Comparison of ENCODE assay signal across 14 mouse cellular contexts in genomic region chr16:90845038-90845437, GRCm38 (mm10). TPM values are rescaled to one million over a fixed set of nuclear protein-coding genes. Genes with fewer than 3 reads are reported as not detected.
DNase-seq lines count a peak whose midpoint lies in the region; ATAC-seq and TF ChIP-seq lines count a peak whose summit lies in the region.
"Had no signal": no experiment of that assay in that cellular context is flagged by ENCODE, and none has a peak within 500 bp of the region (broad histone marks: within the 10 kb centered on the region; RNA-seq: fewer than 3 reads in every experiment).

No protein-coding gene starts in this region.

- H3K36me3 ChIP-seq in heart, embryonic 15.5 days = no peaks in the 10 kb centered on the region
- H3K36me3 ChIP-seq in midbrain, embryonic 12.5 days = no peaks in the 10 kb centered on the region
- H3K36me3 ChIP-seq in midbrain, embryonic 11.5 days (ENCODE audit: control insufficient read depth, insufficient read depth, low read length) = no peaks in the 10 kb centered on the region
- H3K36me3 ChIP-seq in forebrain, embryonic 14.5 days (ENCODE audit: control insufficient read depth, insufficient read depth, low read length) = no peaks in the 10 kb centered on the region
- no peaks in the 10 kb centered on the region for H3K36me3 ChIP-seq in midbrain, postnatal 0 days (ENCODE audit: insufficient read depth, low read length)
- H3K36me3 ChIP-seq: liver, embryonic 13.5 days; neural tube, embryonic 15.5 days had no signal

- WGBS in heart, embryonic 15.5 days = 39% methylated on average over 6 of the region's 6 CpGs
- WGBS in midbrain, embryonic 12.5 days = 71% methylated on average over 6 of the region's 6 CpGs
- WGBS in midbrain, embryonic 11.5 days = 80% methylated on average over 6 of the region's 6 CpGs
- 32% methylated on average over 6 of the region's 6 CpGs for WGBS in forebrain, embryonic 14.5 days
- 50% methylated on average over 6 of the region's 6 CpGs for WGBS in midbrain, postnatal 0 days

- H3K9me3 ChIP-seq in heart, embryonic 15.5 days (replicated peaks) = no peaks in the 10 kb centered on the region
- H3K9me3 ChIP-seq in midbrain, embryonic 12.5 days = no peaks in the 10 kb centered on the region
- H3K9me3 ChIP-seq in midbrain, embryonic 11.5 days (ENCODE audit: control insufficient read depth, low read length) = no peaks in the 10 kb centered on the region
- H3K9me3 ChIP-seq in forebrain, embryonic 14.5 days (replicated peaks; ENCODE audit: control insufficient read depth, low read length) = no peaks in the 10 kb centered on the region
- H3K9me3 ChIP-seq in midbrain, postnatal 0 days (ENCODE audit: low read length) = no peaks in the 10 kb centered on the region
- H3K9me3 ChIP-seq: liver, embryonic 13.5 days; neural tube, embryonic 15.5 days had no signal

- intact Hi-C loops in heart, postnatal 25 days (cut with DNase I) = no loop called here

- no peaks in the 10 kb centered on the region for H3K27me3 ChIP-seq in heart, embryonic 15.5 days
- H3K27me3 ChIP-seq in midbrain, embryonic 12.5 days = 0 out of 2 replicates have a peak, but pooled peaks cover 11% of the 10 kb centered on the region
- H3K27me3 ChIP-seq in midbrain, embryonic 11.5 days (ENCODE audit: control insufficient read depth, insufficient read depth, low read length) = no peaks in the 10 kb centered on the region
- H3K27me3 ChIP-seq in forebrain, embryonic 14.5 days (replicated peaks; ENCODE audit: control insufficient read depth, insufficient read depth, low read length) = no peaks in the 10 kb centered on the region
- H3K27me3 ChIP-seq in midbrain, postnatal 0 days (ENCODE audit: insufficient read depth, low read length) = peaks cover 5% of the 10 kb centered on the region; the same call in 1 of the 2 replicates
- H3K27me3 ChIP-seq: neural tube, embryonic 15.5 days had no signal

- no peak for DNase-seq in heart, postnatal 25 days (ENCODE audit: low spot score)
- no peak for DNase-seq in midbrain, embryonic 11.5 days (ENCODE audit: low spot score, missing footprints)
- DNase-seq in forebrain, embryonic 14.5 days (ENCODE audit: low spot score) = peak; percentile 80
- peak; percentile 49 for DNase-seq in midbrain, postnatal 0 days (ENCODE audit: low spot score)
- no peak for DNase-seq in layer of hippocampus, adult 8-10 months (ENCODE audit: low spot score in 2 of 2)
- no peak for DNase-seq in kidney, postnatal 25 days
- DNase-seq: adrenal gland, adult 2 months; cerebellum, postnatal 36 days; kidney, adult 8-10 months; liver, embryonic 13.5 days had no signal

- H3K9ac ChIP-seq in heart, embryonic 15.5 days = no peak overlapping the region
- no peak overlapping the region for H3K9ac ChIP-seq in midbrain, embryonic 12.5 days (replicated peaks)
- no peak overlapping the region for H3K9ac ChIP-seq in midbrain, embryonic 11.5 days (ENCODE audit: low read length)
- H3K9ac ChIP-seq in forebrain, embryonic 14.5 days (ENCODE audit: low read length) = no peak overlapping the region
- no peak overlapping the region for H3K9ac ChIP-seq in midbrain, postnatal 0 days (replicated peaks; ENCODE audit: low read length, poor library complexity, severe bottlenecking)
- H3K9ac ChIP-seq: liver, embryonic 13.5 days; neural tube, embryonic 15.5 days had no signal

- H3K4me2 ChIP-seq in heart, embryonic 15.5 days = peak overlapping the region; percentile 2; the same call in 1 of the 2 replicates
- H3K4me2 ChIP-seq in midbrain, embryonic 12.5 days (replicated peaks) = no peak overlapping the region
- no peak overlapping the region for H3K4me2 ChIP-seq in midbrain, embryonic 11.5 days
- peak overlapping the region; percentile 12; the same call in 1 of the 2 replicates for H3K4me2 ChIP-seq in forebrain, embryonic 14.5 days (ENCODE audit: low read length)
- H3K4me2 ChIP-seq in midbrain, postnatal 0 days (ENCODE audit: low read depth, low read length, poor library complexity, severe bottlenecking) = no peak overlapping the region
- H3K4me2 ChIP-seq: liver, embryonic 13.5 days; neural tube, embryonic 15.5 days had no signal

- peak overlapping the region; percentile 66 for H3K27ac ChIP-seq in heart, embryonic 15.5 days
- 0 out of 2 replicates have a peak overlapping the region, but pooled peaks have one; percentile 15 for H3K27ac ChIP-seq in midbrain, embryonic 12.5 days (replicated peaks)
- no peak overlapping the region; the same call in 1 of the 2 replicates for H3K27ac ChIP-seq in midbrain, embryonic 11.5 days (ENCODE audit: low read depth, low read length)
- H3K27ac ChIP-seq in forebrain, embryonic 14.5 days (ENCODE audit: low read depth, low read length) = peak overlapping the region; percentile 46; the same call in 1 of the 2 replicates
- no peak overlapping the region for H3K27ac ChIP-seq in midbrain, postnatal 0 days (ENCODE audit: low read depth, low read length)
- H3K27ac ChIP-seq: liver, embryonic 13.5 days; neural tube, embryonic 15.5 days had no signal

- peak; percentile 70; the same call in 1 of the 2 replicates for ATAC-seq in heart, embryonic 15.5 days (replicated peaks; ENCODE audit: insufficient number of reproducible peaks, insufficient read depth, low FRiP score, low read depth)
- no peak for ATAC-seq in midbrain, embryonic 12.5 days (ENCODE audit: low FRiP score, low read depth)
- ATAC-seq in midbrain, embryonic 11.5 days (ENCODE audit: low FRiP score) = no peak
- peak; percentile 43 for ATAC-seq in forebrain, embryonic 14.5 days
- ATAC-seq in midbrain, postnatal 0 days (ENCODE audit: low FRiP score) = peak; percentile 39; the same call in 1 of the 2 replicates

- peak; percentile 19 for TF ChIP-seq CTCF in midbrain, postnatal 0 days (IDR thresholded peaks at IDR 0.05)

- H3K4me3 ChIP-seq in heart, embryonic 15.5 days = no peak overlapping the region
- no peak overlapping the region for H3K4me3 ChIP-seq in midbrain, embryonic 12.5 days
- H3K4me3 ChIP-seq in midbrain, embryonic 11.5 days (ENCODE audit: low read depth, low read length) = no peak overlapping the region
- no peak overlapping the region for H3K4me3 ChIP-seq in forebrain, embryonic 14.5 days (ENCODE audit: low read depth, low read length)
- no peak overlapping the region for H3K4me3 ChIP-seq in midbrain, postnatal 0 days (ENCODE audit: low read depth, low read length)
- H3K4me3 ChIP-seq: liver, embryonic 13.5 days; neural tube, embryonic 15.5 days had no signal

- H3K4me1 ChIP-seq in heart, embryonic 15.5 days (replicated peaks) = peaks cover 30% of the 10 kb centered on the region
- H3K4me1 ChIP-seq in midbrain, embryonic 12.5 days = peaks cover 49% of the 10 kb centered on the region
- peaks cover 25% of the 10 kb centered on the region for H3K4me1 ChIP-seq in midbrain, embryonic 11.5 days (ENCODE audit: control insufficient read depth, insufficient read depth, low read length)
- H3K4me1 ChIP-seq in forebrain, embryonic 14.5 days (ENCODE audit: control insufficient read depth, insufficient read depth, low read length) = peaks cover 26% of the 10 kb centered on the region
- H3K4me1 ChIP-seq in midbrain, postnatal 0 days (ENCODE audit: insufficient read depth, low read length) = no peaks in the 10 kb centered on the region
- H3K4me1 ChIP-seq: liver, embryonic 13.5 days had no signal

RNA-seq across cellular contexts. Expression of gene Eva1c, which starts 18.5 kb away (rescaled TPM):
- polyA plus RNA-seq in heart, embryonic 15.5 days (2015; fragmentation: Nextera tagmentation; extraction: Ambion mirVana) = 3.2 and 4.2 TPM in 2 replicates
- 1 to 10 TPM in 1 of 2 experiments, under 1 TPM in 1; 0.89 to 1.4 TPM for total RNA-seq in heart, postnatal 25 days (2021)
- polyA plus RNA-seq in midbrain, embryonic 12.5 days (2016; fragmentation: Nextera tagmentation; extraction: Ambion mirVana) = 1.6 and 3.3 TPM in 2 replicates
- polyA plus RNA-seq in midbrain, embryonic 11.5 days (2014; fragmentation: Nextera tagmentation; extraction: Ambion mirVana) = 1.1 and 1.3 TPM in 2 replicates
- polyA plus RNA-seq in forebrain, embryonic 14.5 days (2014; fragmentation: Nextera tagmentation; extraction: Ambion mirVana) = 6.1 and 6.4 TPM in 2 replicates
- 4.3 and 5.1 TPM in 2 replicates for total RNA-seq in midbrain, postnatal 0 days (2014; rRNA removed)
- polyA plus RNA-seq in midbrain, postnatal 0 days (2015; fragmentation: Nextera tagmentation; extraction: Ambion mirVana) = 3.3 and 3.5 TPM in 2 replicates
- total RNA-seq in layer of hippocampus, adult 8-10 months (2022) = 1 to 10 TPM; 1.9 to 3.8 (median 2.6) TPM
- total RNA-seq: hematopoietic stem cell, adult 5-6 weeks had no signal

RNA-seq across cellular contexts. Expression of gene Urb1, which starts 34.8 kb away (rescaled TPM):
- polyA plus RNA-seq in heart, embryonic 15.5 days (2015; fragmentation: Nextera tagmentation; extraction: Ambion mirVana) = 6.2 and 6.8 TPM in 2 replicates
- total RNA-seq in heart, postnatal 25 days (2021) = 1 to 10 TPM; 5.7 to 6.3 TPM
- 12.1 and 13.8 TPM in 2 replicates for polyA plus RNA-seq in midbrain, embryonic 12.5 days (2016; fragmentation: Nextera tagmentation; extraction: Ambion mirVana)
- 13.1 and 14.2 TPM in 2 replicates for polyA plus RNA-seq in midbrain, embryonic 11.5 days (2014; fragmentation: Nextera tagmentation; extraction: Ambion mirVana)
- polyA plus RNA-seq in forebrain, embryonic 14.5 days (2014; fragmentation: Nextera tagmentation; extraction: Ambion mirVana) = 7.0 and 9.7 TPM in 2 replicates
- total RNA-seq in midbrain, postnatal 0 days (2014; rRNA removed) = 16.3 and 17.5 TPM in 2 replicates
- polyA plus RNA-seq in midbrain, postnatal 0 days (2015; fragmentation: Nextera tagmentation; extraction: Ambion mirVana) = 4.4 and 5.1 TPM in 2 replicates
- total RNA-seq in layer of hippocampus, adult 8-10 months (2022) = 10 to 100 TPM; 14.4 to 20.9 (median 19.1) TPM

Comparison
In these comparisons a context has a peak if more than half of its experiments do, and no peak if none do; other contexts are left out.
1. ATAC-seq: peak in heart, embryonic 15.5 days (single experiment), forebrain, embryonic 14.5 days (single experiment) and midbrain, postnatal 0 days (single experiment); none in midbrain, embryonic 12.5 days (single experiment) and midbrain, embryonic 11.5 days (single experiment).
2. H3K27ac ChIP-seq: peak in heart, embryonic 15.5 days (single experiment), midbrain, embryonic 12.5 days (single experiment) and forebrain, embryonic 14.5 days (single experiment); none in midbrain, embryonic 11.5 days (single experiment) and midbrain, postnatal 0 days (single experiment).
3. DNase-seq: peak in forebrain, embryonic 14.5 days (single experiment) and midbrain, postnatal 0 days (single experiment); none in heart, postnatal 25 days (single experiment), midbrain, embryonic 11.5 days (single experiment), layer of hippocampus, adult 8-10 months (0 of 2) and kidney, postnatal 25 days (0 of 2).
4. H3K4me2 ChIP-seq: peak in heart, embryonic 15.5 days (single experiment) and forebrain, embryonic 14.5 days (single experiment); none in midbrain, embryonic 12.5 days (single experiment), midbrain, embryonic 11.5 days (single experiment) and midbrain, postnatal 0 days (single experiment).